Mouse (Mus musculus) G1E (cell line): Measurements from ENCODE around the gene Park7.

ENCODE experiments used
- CTCF ChIP-seq: IDR thresholded peaks from 2 replicates; pipeline ENCODE4 v1.5.1; 2012; ENCODE audit warnings: low read depth, low read length, inconsistent platforms, mixed read lengths
- GATA1 ChIP-seq: IDR thresholded peaks from 2 replicates; pipeline ENCODE4 v1.6.1; 2012; ENCODE audit warnings: borderline replicate concordance, low read length, inconsistent platforms, mixed read lengths
- TAL1 ChIP-seq: conservative IDR thresholded peaks from 2 replicates; pipeline ENCODE4 v1.6.1; 2012; ENCODE audit warnings: low read depth, low read length, inconsistent platforms, mixed read lengths

DNA sequence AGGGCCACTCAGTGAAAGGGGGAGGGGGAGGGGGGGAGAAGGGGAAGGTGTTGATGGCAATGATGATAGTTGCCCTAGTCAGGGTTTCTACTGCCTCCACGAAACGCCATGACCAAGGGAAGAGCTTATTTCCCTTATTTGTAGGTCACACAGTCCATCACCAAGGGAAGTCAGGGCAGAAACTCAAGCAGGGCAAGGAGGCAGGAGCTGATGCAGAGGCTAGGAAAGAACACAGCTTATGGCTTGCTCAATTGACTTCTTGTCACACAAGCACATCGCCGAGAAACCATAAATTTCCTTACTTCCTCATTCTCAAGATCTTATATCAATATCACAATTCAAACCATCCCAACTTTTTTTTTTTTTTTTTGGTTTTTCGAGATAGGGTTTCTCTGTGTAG, 22.9 kb downstream of the Park7 start:
- no peak for TF ChIP-seq GATA1
- no peak for TF ChIP-seq TAL1
- no peak for TF ChIP-seq CTCF
